21 mouse cellular contexts compared by ENCODE assay signal in the genomic region with DNA sequence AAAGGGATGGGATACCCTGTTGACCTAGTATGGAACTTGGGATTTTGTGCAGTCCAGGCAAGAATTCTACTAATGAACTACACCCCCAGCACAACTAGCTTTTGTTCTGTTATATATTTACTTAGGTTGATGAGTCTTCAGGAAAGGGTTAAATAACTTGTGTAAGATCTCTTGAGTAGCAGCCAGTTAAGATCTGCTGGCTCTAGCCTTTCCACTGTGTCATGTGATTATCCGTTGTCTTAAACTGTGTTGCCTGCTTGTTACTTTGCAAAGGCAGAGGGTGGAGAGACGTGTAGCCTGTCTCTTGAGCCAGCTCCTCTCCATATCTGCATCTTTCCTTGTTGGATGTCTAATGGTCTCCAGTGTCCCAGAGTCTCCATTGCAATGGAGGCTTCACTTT.
"Had no signal": no experiment of that assay in that cellular context is flagged by ENCODE, and none has a peak within 500 bp of the region (broad histone marks: within the 10 kb centered on the region; RNA-seq: fewer than 3 reads in every experiment).

No protein-coding gene starts in this region.

- H3K4me1 ChIP-seq: midbrain, embryonic 15.5 days; neural tube, embryonic 13.5 days; neural tube, embryonic 15.5 days had no signal

- H3K9me3 ChIP-seq: lung, embryonic 15.5 days; megakaryocyte, embryonic 14.5 days; midbrain, embryonic 13.5 days; midbrain, embryonic 15.5 days; neural tube, embryonic 13.5 days; neural tube, embryonic 15.5 days had no signal

- H3K27me3 ChIP-seq: lung, embryonic 15.5 days; megakaryocyte, embryonic 14.5 days; midbrain, embryonic 13.5 days; midbrain, embryonic 15.5 days; neural tube, embryonic 13.5 days; neural tube, embryonic 15.5 days had no signal

- H3K4me3 ChIP-seq: lung, embryonic 15.5 days; megakaryocyte, embryonic 14.5 days; midbrain, embryonic 13.5 days; midbrain, embryonic 15.5 days; myocyte; neural tube, embryonic 13.5 days; neural tube, embryonic 15.5 days had no signal

- DNase-seq: lung, adult 2 months; lung, postnatal 14 days; lung, postnatal 36 days; retina, postnatal 1 day; right cerebral cortex, adult 18-20 months; right cerebral cortex, postnatal 25 days; right cerebral cortex, postnatal 4 days; spleen, adult 18-20 months; thymus, adult 18-20 months; thymus, postnatal 14 days; thymus, postnatal 36 days had no signal

- H3K27ac ChIP-seq: lung, embryonic 15.5 days; macrophage; midbrain, embryonic 13.5 days; midbrain, embryonic 15.5 days; neural tube, embryonic 13.5 days; neural tube, embryonic 15.5 days had no signal

- ATAC-seq: lung, postnatal 0 days; midbrain, embryonic 13.5 days; midbrain, embryonic 15.5 days had no signal

- H3K9ac ChIP-seq: lung, embryonic 15.5 days; midbrain, embryonic 13.5 days; midbrain, embryonic 15.5 days; neural tube, embryonic 13.5 days; neural tube, embryonic 15.5 days had no signal

- H3K4me2 ChIP-seq: lung, embryonic 15.5 days; midbrain, embryonic 11.5 days; midbrain, embryonic 13.5 days; midbrain, embryonic 15.5 days; neural tube, embryonic 13.5 days; neural tube, embryonic 15.5 days had no signal
